Mouse (Mus musculus): Measurements from ENCODE around the gene Dclk3.

Gene Dclk3

GRCm38 (mm10) chr9:111438904-111439835 is at the start of gene Dclk3:
Gene Dclk3 (plus strand): TSS chr9:111439081.
- no peak for DNase-seq (ENCODE audit: low read depth)

- DNase-seq (ENCODE audit: low read depth): peak; percentile 10
These were observed 48.9 kb upstream of the Dclk3 start for GRCm38 (mm10) chr9:111390016-111390415.

GRCm38 (mm10) chr9:111391036-111391435 is 47.8 kb upstream of the Dclk3 start:
- no peak for DNase-seq (ENCODE audit: low read depth)

GRCm38 (mm10) chr9:111391926-111392442 is 46.9 kb upstream of the Dclk3 start:
- DNase-seq (ENCODE audit: low read depth): no peak

- no peak for DNase-seq (ENCODE audit: low read depth)
These were observed 43.6 kb upstream of the Dclk3 start for GRCm38 (mm10) chr9:111395265-111395664.

GRCm38 (mm10) chr9:111398059-111398458 is 40.8 kb upstream of the Dclk3 start:
- no peak for DNase-seq (ENCODE audit: low read depth)

GRCm38 (mm10) chr9:111400089-111400488 is 38.8 kb upstream of the Dclk3 start:
- no peak for DNase-seq (ENCODE audit: low read depth)

GRCm38 (mm10) chr9:111403159-111403558 is 35.7 kb upstream of the Dclk3 start:
- no peak for DNase-seq (ENCODE audit: low read depth)

GRCm38 (mm10) chr9:111404346-111405079 is 34.4 kb upstream of the Dclk3 start:
- no peak for DNase-seq (ENCODE audit: low read depth)

- DNase-seq (ENCODE audit: low read depth): no peak
These were observed 33.8 kb upstream of the Dclk3 start for GRCm38 (mm10) chr9:111405080-111405428.

GRCm38 (mm10) chr9:111408012-111408411 is 30.9 kb upstream of the Dclk3 start:
- DNase-seq (ENCODE audit: low read depth): no peak

GRCm38 (mm10) chr9:111408427-111408826 is 30.5 kb upstream of the Dclk3 start:
- no peak for DNase-seq (ENCODE audit: low read depth)

- DNase-seq (ENCODE audit: low read depth): no peak
These were observed 26.3 kb upstream of the Dclk3 start for GRCm38 (mm10) chr9:111412471-111413160.

- DNase-seq (ENCODE audit: low read depth): no peak
These were observed 17.0 kb upstream of the Dclk3 start for GRCm38 (mm10) chr9:111421862-111422261.

GRCm38 (mm10) chr9:111422567-111422966 is 16.3 kb upstream of the Dclk3 start:
- DNase-seq (ENCODE audit: low read depth): no peak

- DNase-seq (ENCODE audit: low read depth): no peak
These were observed 13.8 kb upstream of the Dclk3 start for GRCm38 (mm10) chr9:111425113-111425512.

- DNase-seq (ENCODE audit: low read depth): no peak
These were observed 12.9 kb upstream of the Dclk3 start for GRCm38 (mm10) chr9:111425952-111426351.

- no peak for DNase-seq (ENCODE audit: low read depth)
These were observed 10.9 kb upstream of the Dclk3 start for GRCm38 (mm10) chr9:111427891-111428555.

- no peak for DNase-seq (ENCODE audit: low read depth)
These were observed 10.1 kb upstream of the Dclk3 start for GRCm38 (mm10) chr9:111428698-111429362.

GRCm38 (mm10) chr9:111429363-111429750 is 9.5 kb upstream of the Dclk3 start:
- DNase-seq (ENCODE audit: low read depth): no peak

GRCm38 (mm10) chr9:111435429-111435828 is 3.5 kb upstream of the Dclk3 start:
- no peak for DNase-seq (ENCODE audit: low read depth)
